Mouse (Mus musculus): ENCODE results near the gene Ms4a18. TPM values are rescaled to one million over a fixed set of nuclear protein-coding genes. Genes with fewer than 3 reads are reported as not detected.
"Not testable (repeated sequence)": the region's sequence is repeated elsewhere in the genome, so short reads cannot be mapped to it uniquely, and the experiment has no call there.

The Ms4a18 gene
- polyA plus RNA-seq (2015; fragmentation: Nextera tagmentation; extraction: Ambion mirVana), result not detected in 2 replicates

DNA sequence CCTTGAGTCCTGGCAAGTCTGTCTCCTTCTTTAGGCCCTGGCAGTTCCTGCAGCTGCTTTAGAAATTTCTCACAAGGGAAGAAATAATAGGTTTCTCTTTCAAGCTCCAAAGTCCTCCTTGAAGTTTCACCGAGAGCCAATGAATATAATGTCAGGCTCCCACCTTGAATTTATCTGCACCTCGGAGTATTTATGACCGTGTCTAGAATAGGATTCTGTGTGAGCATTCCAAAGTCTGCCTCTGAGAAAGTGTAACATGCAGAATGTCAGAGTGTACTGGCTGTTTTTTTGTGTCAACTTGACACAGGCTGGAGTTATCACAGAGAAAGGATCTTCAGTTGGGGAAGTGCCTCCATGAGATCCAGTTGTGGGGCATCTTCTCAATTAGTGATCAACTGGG, at the start of gene Ms4a18:
Gene Ms4a18 (minus strand): TSS at position 141 of the 400 bp plus-strand sequence.
- no peak within 1 kb of the TSS for H3K27ac ChIP-seq
- H3K4me1 ChIP-seq (replicated peaks; ENCODE audit: insufficient read depth, low read length), result no peaks in the 10 kb centered on the region
- no peak within 1 kb of the TSS for H3K4me2 ChIP-seq (ENCODE audit: low read length)
- H3K9ac ChIP-seq (ENCODE audit: low read depth, low read length), result no peak within 1 kb of the TSS
- ATAC-seq (replicated peaks; ENCODE audit: low FRiP score, low read depth) (no peak), DNase-seq (ENCODE audit: low spot score) (no peak)
- no peak for TF ChIP-seq CTCF (IDR thresholded peaks at IDR 0.05; ENCODE audit: low read depth)
- H3K4me3 ChIP-seq (replicated peaks; ENCODE audit: low read depth, low read length), result no peak within 1 kb of the TSS
- WGBS, result 67% methylated on average over 3 of the region's 3 CpGs
- H3K27me3 ChIP-seq (ENCODE audit: insufficient read depth, low read length), result no peaks in the 10 kb centered on the region
- H3K36me3 ChIP-seq (ENCODE audit: insufficient read depth, low read length), result no peaks in the 10 kb centered on the region
- no peaks in the 10 kb centered on the region for H3K9me3 ChIP-seq (replicated peaks; ENCODE audit: low read length)

DNA sequence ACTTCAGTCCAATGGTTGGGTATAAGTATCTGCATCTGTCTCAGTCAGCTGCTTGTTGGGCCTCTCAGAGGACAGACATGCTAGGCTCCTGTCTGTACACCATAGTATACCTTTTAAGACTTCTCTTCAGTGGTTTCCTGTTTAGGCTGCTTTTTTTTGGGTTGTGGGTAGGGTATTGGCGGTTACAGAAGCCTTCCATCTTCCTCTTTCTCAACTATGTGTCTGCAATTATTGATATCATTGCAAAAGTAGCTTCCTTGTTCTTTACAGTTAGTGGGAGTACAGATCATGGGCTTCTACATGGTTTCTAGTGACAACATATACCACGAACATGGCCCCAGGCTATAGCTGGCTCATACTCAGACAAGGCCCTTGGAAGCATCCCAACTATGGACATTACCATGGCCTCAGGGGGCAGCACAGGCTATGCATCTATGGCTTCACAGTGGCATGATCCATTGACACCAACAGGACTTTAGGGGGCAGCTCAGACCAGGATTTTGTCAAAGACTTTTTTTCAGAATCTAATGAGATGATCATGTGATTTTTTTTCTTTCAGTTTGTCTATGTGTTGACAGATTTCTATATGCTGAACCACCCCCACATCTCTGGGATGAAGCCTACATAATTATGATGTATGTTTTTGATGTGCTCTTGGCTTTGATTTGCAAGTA, 47.5 kb upstream of the Ms4a18 start:
- DNase-seq (ENCODE audit: low spot score), result no peak
- WGBS, result 71% methylated on average over 2 of the region's 2 CpGs
- no peak for TF ChIP-seq CTCF (IDR thresholded peaks at IDR 0.05; ENCODE audit: low read depth)
- Histone ChIP-seq H3K27ac (no peak overlapping the region), H3K36me3 (ENCODE audit: insufficient read depth, low read length) (no peaks in the 10 kb centered on the region), H3K9me3 (replicated peaks; ENCODE audit: low read length) (no peaks in the 10 kb centered on the region), H3K4me2 (ENCODE audit: low read length) (no peak overlapping the region), H3K9ac (ENCODE audit: low read depth, low read length) (no peak overlapping the region), H3K27me3 (ENCODE audit: insufficient read depth, low read length) (no peaks in the 10 kb centered on the region), H3K4me3 (replicated peaks; ENCODE audit: low read depth, low read length) (no peak overlapping the region), H3K4me1 (replicated peaks; ENCODE audit: insufficient read depth, low read length) (no peaks in the 10 kb centered on the region)
- no peak for ATAC-seq (replicated peaks; ENCODE audit: low FRiP score, low read depth)

- H3K9me3 ChIP-seq (replicated peaks; ENCODE audit: low read length), result no peaks in the 10 kb centered on the region
- DNase-seq (ENCODE audit: low spot score), result no peak
- no peak overlapping the region for H3K27ac ChIP-seq
- TF ChIP-seq CTCF (IDR thresholded peaks at IDR 0.05; ENCODE audit: low read depth), result no peak
- H3K4me3 ChIP-seq (replicated peaks; ENCODE audit: low read depth, low read length), result no peak overlapping the region
- 85% methylated on average over 1 of the region's 1 CpGs for WGBS
- H3K27me3 ChIP-seq (ENCODE audit: insufficient read depth, low read length), result no peaks in the 10 kb centered on the region
- H3K9ac ChIP-seq (ENCODE audit: low read depth, low read length), result no peak overlapping the region
- ATAC-seq (replicated peaks; ENCODE audit: low FRiP score, low read depth), result no peak
- H3K36me3 ChIP-seq (ENCODE audit: insufficient read depth, low read length), result no peaks in the 10 kb centered on the region
- H3K4me2 ChIP-seq (ENCODE audit: low read length), result no peak overlapping the region
- H3K4me1 ChIP-seq (replicated peaks; ENCODE audit: insufficient read depth, low read length), result no peaks in the 10 kb centered on the region
These were observed 43.1 kb upstream of the Ms4a18 start for GRCm38 (mm10) chr19:11060900-11061299.

DNA sequence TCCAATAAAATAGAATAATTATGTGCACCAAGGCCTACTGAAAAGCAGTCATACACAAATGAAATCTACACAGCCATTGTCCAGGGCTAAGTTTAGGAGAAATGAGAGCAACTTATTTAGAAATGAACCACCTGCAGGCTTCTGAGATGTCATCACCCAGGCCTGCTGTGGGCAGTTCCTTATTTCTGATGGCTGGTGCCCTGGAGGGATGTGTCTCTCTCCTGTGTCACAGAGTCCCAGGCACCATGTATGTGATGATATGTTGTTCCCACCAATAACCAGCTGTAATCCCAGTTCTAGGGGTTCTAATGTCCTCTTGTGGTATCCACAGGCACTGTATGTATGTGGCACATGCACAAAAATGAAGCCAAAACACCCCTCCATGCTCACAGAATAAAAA, 42.1 kb upstream of the Ms4a18 start:
- Histone ChIP-seq H3K27ac (no peak overlapping the region), H3K4me2 (ENCODE audit: low read length) (no peak overlapping the region)

GRCm38 (mm10) chr19:11055700-11056099, 37.9 kb upstream of the Ms4a18 start:
- H3K27me3 ChIP-seq (ENCODE audit: insufficient read depth, low read length); H3K4me2 ChIP-seq (ENCODE audit: low read length); H3K4me1 ChIP-seq (replicated peaks; ENCODE audit: insufficient read depth, low read length); ATAC-seq (replicated peaks; ENCODE audit: low FRiP score, low read depth); DNase-seq (ENCODE audit: low spot score); H3K27ac ChIP-seq; H3K36me3 ChIP-seq (ENCODE audit: insufficient read depth, low read length); H3K9ac ChIP-seq (ENCODE audit: low read depth, low read length); H3K4me3 ChIP-seq (replicated peaks; ENCODE audit: low read depth, low read length); H3K9me3 ChIP-seq (replicated peaks; ENCODE audit: low read length): not testable (repeated sequence)
- 93% methylated on average over 1 of the region's 1 CpGs for WGBS

More for the DNA sequence above, 42.1 kb upstream of the Ms4a18 start:
- H3K27me3 ChIP-seq (ENCODE audit: insufficient read depth, low read length), result no peaks in the 10 kb centered on the region
- ATAC-seq (replicated peaks; ENCODE audit: low FRiP score, low read depth) (no peak), DNase-seq (ENCODE audit: low spot score) (no peak)
- no peaks in the 10 kb centered on the region for H3K36me3 ChIP-seq (ENCODE audit: insufficient read depth, low read length)
- no peak overlapping the region for H3K4me3 ChIP-seq (replicated peaks; ENCODE audit: low read depth, low read length)
- no peak for TF ChIP-seq CTCF (IDR thresholded peaks at IDR 0.05; ENCODE audit: low read depth)
- no peaks in the 10 kb centered on the region for H3K9me3 ChIP-seq (replicated peaks; ENCODE audit: low read length)
- no peaks in the 10 kb centered on the region for H3K4me1 ChIP-seq (replicated peaks; ENCODE audit: insufficient read depth, low read length)
- H3K9ac ChIP-seq (ENCODE audit: low read depth, low read length), result no peak overlapping the region

DNA sequence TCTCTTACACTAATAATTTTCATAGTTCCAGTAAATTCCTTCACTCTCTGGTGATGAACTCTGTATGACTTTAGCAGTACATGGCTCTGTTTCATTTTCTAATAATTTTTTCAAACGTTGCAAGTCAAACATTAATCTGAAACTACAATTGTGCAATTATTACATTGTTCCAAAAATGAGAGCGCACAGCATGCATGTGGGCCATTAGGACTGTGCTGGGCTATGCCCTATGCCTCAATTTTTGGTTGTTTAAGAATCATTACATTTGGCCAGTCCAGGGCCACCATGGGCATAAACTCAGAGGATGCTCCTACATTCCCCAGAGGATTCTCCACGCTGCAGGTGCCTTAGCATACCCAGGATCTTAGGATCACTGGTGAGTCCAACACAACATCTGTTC, 35.4 kb upstream of the Ms4a18 start:
- ATAC-seq (replicated peaks; ENCODE audit: low FRiP score, low read depth), result no peak
- Histone ChIP-seq H3K27ac (no peak overlapping the region), H3K9me3 (replicated peaks; ENCODE audit: low read length) (no peaks in the 10 kb centered on the region), H3K27me3 (ENCODE audit: insufficient read depth, low read length) (no peaks in the 10 kb centered on the region), H3K9ac (ENCODE audit: low read depth, low read length) (no peak overlapping the region), H3K4me1 (replicated peaks; ENCODE audit: insufficient read depth, low read length) (no peaks in the 10 kb centered on the region), H3K36me3 (ENCODE audit: insufficient read depth, low read length) (no peaks in the 10 kb centered on the region), H3K4me3 (replicated peaks; ENCODE audit: low read depth, low read length) (no peak overlapping the region), H3K4me2 (ENCODE audit: low read length) (no peak overlapping the region)
- DNase-seq (ENCODE audit: low spot score), result no peak
- WGBS, result 63% methylated on average over 3 of the region's 3 CpGs
- TF ChIP-seq CTCF (IDR thresholded peaks at IDR 0.05; ENCODE audit: low read depth), result no peak

GRCm38 (mm10) chr19:11052877-11053276, 35.0 kb upstream of the Ms4a18 start:
- Histone ChIP-seq H3K9me3 (replicated peaks; ENCODE audit: low read length) (no peaks in the 10 kb centered on the region), H3K4me3 (replicated peaks; ENCODE audit: low read depth, low read length) (no peak overlapping the region), H3K27ac (no peak overlapping the region), H3K36me3 (ENCODE audit: insufficient read depth, low read length) (no peaks in the 10 kb centered on the region), H3K9ac (ENCODE audit: low read depth, low read length) (no peak overlapping the region), H3K4me1 (replicated peaks; ENCODE audit: insufficient read depth, low read length) (no peaks in the 10 kb centered on the region), H3K4me2 (ENCODE audit: low read length) (no peak overlapping the region), H3K27me3 (ENCODE audit: insufficient read depth, low read length) (no peaks in the 10 kb centered on the region)
- ATAC-seq (replicated peaks; ENCODE audit: low FRiP score, low read depth) (no peak), DNase-seq (ENCODE audit: low spot score) (no peak)
- TF ChIP-seq CTCF (IDR thresholded peaks at IDR 0.05; ENCODE audit: low read depth), result no peak
- 54% methylated on average over 5 of the region's 5 CpGs for WGBS
